ENCODE assay signal across 8 mouse cellular contexts in genomic region chr7:34752151-34752762, GRCm38 (mm10).
DNase-seq lines count a peak whose midpoint lies in the region; ATAC-seq and TF ChIP-seq lines count a peak whose summit lies in the region.

No protein-coding gene starts in this region.

- no peaks in the 10 kb centered on the region for H3K27me3 ChIP-seq in hindbrain, embryonic 13.5 days
- peaks cover 3% of the 10 kb centered on the region; the same call in 1 of the 2 replicates for H3K27me3 ChIP-seq in lung, embryonic 14.5 days (ENCODE audit: insufficient read depth, low read length)

- peak overlapping the region; percentile 19; the same call in 1 of the 2 replicates for H3K9ac ChIP-seq in hindbrain, embryonic 13.5 days
- H3K9ac ChIP-seq in lung, embryonic 14.5 days = no peak overlapping the region

- DNase-seq in gastrocnemius, adult 18-20 months (ENCODE audit: low spot score) = peak; percentile 22
- DNase-seq in gastrocnemius, postnatal 10 days = no peak
- peak; percentile 48 for DNase-seq in brain, adult 2 months (ENCODE audit: low read depth, low spot score)
- peak; percentile 87 for DNase-seq in lung, embryonic 14.5 days
- DNase-seq in urinary bladder, postnatal 36 days (ENCODE audit: low spot score in 2 of 2) = no peak
- DNase-seq in frontal cortex, adult 2 months (ENCODE audit: extremely low spot score in 1 of 2, low spot score in 1 of 2) = no peak
- no peak for DNase-seq in natural killer cell, adult 2 months (ENCODE audit: low spot score in 2 of 2)

- no peak overlapping the region for H3K4me3 ChIP-seq in hindbrain, embryonic 13.5 days
- H3K4me3 ChIP-seq in lung, embryonic 14.5 days (ENCODE audit: low read depth, low read length) = no peak overlapping the region

- no peak for ATAC-seq in hindbrain, embryonic 13.5 days (ENCODE audit: low FRiP score)
- peak; percentile 92 for ATAC-seq in lung, embryonic 14.5 days (ENCODE audit: insufficient read depth)

- no peak for TF ChIP-seq CTCF in lung, embryonic 14.5 days (IDR thresholded peaks at IDR 0.05; ENCODE audit: low read depth)

- WGBS in hindbrain, embryonic 13.5 days = 22% methylated on average over 10 of the region's 10 CpGs
- 14% methylated on average over 10 of the region's 10 CpGs for WGBS in lung, embryonic 14.5 days

- peaks cover 33% of the 10 kb centered on the region for H3K4me1 ChIP-seq in hindbrain, embryonic 13.5 days (replicated peaks)
- H3K4me1 ChIP-seq in lung, embryonic 14.5 days (ENCODE audit: insufficient read depth) = peaks cover 12% of the 10 kb centered on the region

- H3K36me3 ChIP-seq in hindbrain, embryonic 13.5 days = no peaks in the 10 kb centered on the region
- no peaks in the 10 kb centered on the region for H3K36me3 ChIP-seq in lung, embryonic 14.5 days (ENCODE audit: insufficient read depth)

- no peak overlapping the region for H3K4me2 ChIP-seq in hindbrain, embryonic 13.5 days
- peak overlapping the region; percentile 20; the same call in 1 of the 2 replicates for H3K4me2 ChIP-seq in lung, embryonic 14.5 days

- H3K27ac ChIP-seq in hindbrain, embryonic 13.5 days = peak overlapping the region; percentile 40
- peak overlapping the region; percentile 8; the same call in 1 of the 2 replicates for H3K27ac ChIP-seq in lung, embryonic 14.5 days (ENCODE audit: low read depth)

- H3K9me3 ChIP-seq in hindbrain, embryonic 13.5 days = no peaks in the 10 kb centered on the region
- H3K9me3 ChIP-seq in lung, embryonic 14.5 days (ENCODE audit: low read depth, low read length) = no peaks in the 10 kb centered on the region; the same call in 1 of the 2 replicates

Comparison
In these comparisons a context has a peak if more than half of its experiments do, and no peak if none do; other contexts are left out.
1. DNase-seq: peak in gastrocnemius, adult 18-20 months (single experiment), brain, adult 2 months (single experiment) and lung, embryonic 14.5 days (single experiment); none in gastrocnemius, postnatal 10 days (single experiment), urinary bladder, postnatal 36 days (0 of 2), frontal cortex, adult 2 months (0 of 2) and natural killer cell, adult 2 months (0 of 2).